Mouse (Mus musculus) liver, embryonic 12.5 days (tissue): ENCODE results near the gene Tacc2. TPM values are rescaled to one million over a fixed set of nuclear protein-coding genes. Genes with fewer than 3 reads are reported as not detected.

Experiments used
- ATAC-seq: fragments of 200-750 bp; cut with Nextera tagmentation; 2 replicates; pipeline ENCODE4 v1.8.0; 2017; ENCODE audit warnings: moderate number of reproducible peaks, mild to moderate bottlenecking, moderate library complexity
- H3K27ac ChIP-seq: fragments of 300-500 bp; sonication (generic); 2 replicates; pipeline ENCODE4 v1.5.1; 2016; ENCODE audit warnings: mild to moderate bottlenecking
- H3K27me3 ChIP-seq: fragments of 300-500 bp; sonication (generic); replicated peaks from 2 replicates; pipeline ENCODE4 v1.6.1; 2016; ENCODE audit warnings: mild to moderate bottlenecking, moderate library complexity
- H3K36me3 ChIP-seq: fragments of 300-500 bp; sonication (generic); 2 replicates; pipeline ENCODE4 v1.6.1; 2016; ENCODE audit warnings: mild to moderate bottlenecking, moderate library complexity
- H3K4me1 ChIP-seq: fragments of 300-500 bp; sonication (generic); 2 replicates; pipeline ENCODE4 v1.6.1; 2016
- H3K4me2 ChIP-seq: fragments of 300-500 bp; sonication (generic); 2 replicates; pipeline ENCODE4 v1.6.1; 2016; ENCODE audit warnings: mild to moderate bottlenecking, moderate library complexity
- H3K4me3 ChIP-seq: fragments of 300-500 bp; sonication (generic); 2 replicates; pipeline ENCODE4 v1.5.1; 2016; ENCODE audit warnings: mild to moderate bottlenecking, moderate library complexity
- H3K9ac ChIP-seq: fragments of 300-500 bp; sonication (generic); 2 replicates; pipeline ENCODE4 v1.6.1; 2016; ENCODE audit warnings: mild to moderate bottlenecking, moderate library complexity
- H3K9me3 ChIP-seq: fragments of 300-500 bp; sonication (generic); replicated peaks from 2 replicates; pipeline ENCODE4 v1.6.1; 2016; ENCODE audit warnings: mild to moderate bottlenecking, moderate library complexity
- WGBS: fragments of 180-500 bp; shearing (Covaris S2); methylation state at CpG from one replicate; pipeline ENCODE4 v1.1.7; 2016; ENCODE audit not compliant: insufficient replicate concordance; 5-methylcytosine and 5-hydroxymethylcytosine counted together
- polyA plus RNA-seq: library from polyadenylated mRNA; unstranded; fragments of >200 nt; fragmentation: Nextera tagmentation; extraction: Ambion mirVana; gene quantifications from 2 replicates; pipeline ENCODE4 v1.2.1, GENCODE M21; 2016

The Tacc2 gene
- polyA plus RNA-seq, 1 experiment from 2014 or later, result 6.2 TPM

DNA sequence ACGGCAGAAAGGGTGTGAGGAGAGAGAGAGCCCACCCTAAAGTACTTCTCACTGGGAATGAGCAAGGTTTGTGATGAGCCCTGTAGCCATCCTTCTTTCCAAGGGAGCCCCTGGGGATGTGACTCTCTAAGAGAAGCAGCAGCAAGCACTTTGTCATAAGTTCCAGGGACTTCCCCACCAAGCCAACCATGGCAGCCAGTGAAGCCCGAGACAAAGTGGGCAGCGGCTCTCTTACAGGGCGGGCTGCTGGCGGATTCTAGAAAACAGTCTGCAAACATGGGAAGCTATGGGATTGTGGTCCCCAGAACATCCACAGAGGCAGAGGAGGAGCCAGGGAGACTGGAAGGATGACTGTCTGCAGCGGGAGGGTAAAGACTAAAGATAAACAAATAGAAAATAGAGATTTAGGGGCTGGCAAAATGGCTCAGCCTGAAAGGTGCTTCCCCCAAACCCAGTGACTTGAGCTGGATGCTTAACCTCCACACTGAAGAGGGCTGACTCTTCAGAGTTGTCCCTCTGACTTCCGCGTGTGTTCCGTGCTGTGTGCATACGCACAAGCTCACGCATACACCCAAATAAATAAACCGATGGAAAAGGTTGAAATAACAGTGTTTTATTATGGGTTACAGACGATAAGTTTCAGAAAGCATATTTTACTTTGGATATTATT is 118.6 kb downstream of the Tacc2 start:
- Histone ChIP-seq H3K9me3 (no peaks in the 10 kb centered on the region), H3K36me3 (no peaks in the 10 kb centered on the region), H3K27me3 (peaks cover 30% of the 10 kb centered on the region), H3K9ac (no peak overlapping the region), H3K4me1 (peaks cover 44% of the 10 kb centered on the region), H3K4me3 (no peak overlapping the region), H3K27ac (no peak overlapping the region), H3K4me2 (no peak overlapping the region)
- WGBS, result 71% methylated on average over 13 of the region's 13 CpGs
- no peak for ATAC-seq

GRCm38 (mm10) chr7:130696347-130697234 is 119.4 kb downstream of the Tacc2 start:
- no peak for ATAC-seq
- 79% methylated on average over 16 of the region's 16 CpGs for WGBS

DNA sequence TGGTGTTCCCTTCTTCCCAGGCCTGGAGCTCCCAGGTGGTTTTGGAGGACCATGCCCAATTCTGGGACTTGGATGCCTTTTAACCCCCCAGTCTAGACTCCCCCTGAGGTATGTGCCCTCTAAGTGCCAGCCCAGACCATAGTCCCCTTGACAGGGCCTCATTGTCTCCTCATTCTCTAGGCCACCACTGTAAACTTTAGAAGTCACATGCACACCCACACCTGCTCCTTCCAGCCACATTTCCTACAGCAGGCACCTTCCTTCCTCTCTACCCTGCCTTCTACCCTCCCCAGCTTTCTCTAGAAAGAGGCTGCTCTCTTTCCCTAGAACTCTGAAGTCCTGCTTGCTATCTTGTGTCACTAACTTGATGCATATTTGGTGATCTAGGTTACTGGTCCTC is 121.2 kb downstream of the Tacc2 start:
- Histone ChIP-seq H3K36me3 (no peaks in the 10 kb centered on the region), H3K27me3 (peaks cover 8% of the 10 kb centered on the region), H3K27ac (no peak overlapping the region), H3K9me3 (no peaks in the 10 kb centered on the region), H3K4me3 (no peak overlapping the region), H3K9ac (no peak overlapping the region), H3K4me1 (peaks cover 29% of the 10 kb centered on the region), H3K4me2 (no peak overlapping the region)
- ATAC-seq, result no peak

More at GRCm38 (mm10) chr7:130696347-130697234, 119.4 kb downstream of the Tacc2 start:
- H3K36me3 ChIP-seq, result no peaks in the 10 kb centered on the region
- H3K27me3 ChIP-seq, result peaks cover 27% of the 10 kb centered on the region
- H3K9ac ChIP-seq, result no peak overlapping the region
- H3K4me3 ChIP-seq, result no peak overlapping the region
- H3K27ac ChIP-seq, result no peak overlapping the region
- no peak overlapping the region for H3K4me2 ChIP-seq
- H3K9me3 ChIP-seq, result no peaks in the 10 kb centered on the region
- H3K4me1 ChIP-seq, result peaks cover 44% of the 10 kb centered on the region

- Histone ChIP-seq H3K9ac (no peak overlapping the region), H3K4me2 (no peak overlapping the region), H3K36me3 (no peaks in the 10 kb centered on the region), H3K4me3 (no peak overlapping the region), H3K9me3 (no peaks in the 10 kb centered on the region), H3K27me3 (no peaks in the 10 kb centered on the region), H3K4me1 (peaks cover 8% of the 10 kb centered on the region; the same call in 1 of the 2 replicates), H3K27ac (no peak overlapping the region)
- WGBS, result 49% methylated on average over 1 of the region's 1 CpGs
- no peak for ATAC-seq
These were observed 124.1 kb downstream of the Tacc2 start for GRCm38 (mm10) chr7:130701336-130701735.

DNA sequence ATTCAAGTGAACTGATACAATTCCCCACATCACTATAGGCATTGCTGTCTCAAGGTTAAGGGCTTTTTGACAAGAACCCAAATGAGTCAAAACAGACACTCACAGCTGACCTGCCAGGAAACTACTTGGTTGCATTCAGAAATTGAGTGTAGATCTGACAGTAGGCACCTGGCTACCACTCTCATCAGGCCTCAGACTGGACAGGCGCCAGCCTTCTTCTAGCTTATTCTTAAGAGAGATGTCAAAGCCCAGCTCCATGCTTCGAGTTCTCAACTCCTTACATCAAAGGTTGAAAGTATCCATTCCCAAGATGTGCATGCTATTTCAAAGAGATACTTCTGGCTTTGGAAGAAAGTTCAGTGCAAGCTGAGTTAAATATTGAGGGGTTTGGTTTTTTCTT is 128.0 kb downstream of the Tacc2 start:
- Histone ChIP-seq H3K4me3 (no peak overlapping the region), H3K4me2 (no peak overlapping the region), H3K4me1 (peaks cover 14% of the 10 kb centered on the region; the same call in 1 of the 2 replicates), H3K9ac (no peak overlapping the region), H3K27me3 (no peaks in the 10 kb centered on the region), H3K27ac (no peak overlapping the region), H3K36me3 (no peaks in the 10 kb centered on the region), H3K9me3 (no peaks in the 10 kb centered on the region)
- WGBS, result 51% methylated on average over 2 of the region's 2 CpGs
- ATAC-seq, result no peak

- H3K4me2 ChIP-seq, result peak overlapping the region; percentile 8; the same call in 1 of the 2 replicates
- H3K4me1 ChIP-seq, result peaks cover 14% of the 10 kb centered on the region; the same call in 1 of the 2 replicates
- no peak overlapping the region for H3K4me3 ChIP-seq
- no peaks in the 10 kb centered on the region for H3K36me3 ChIP-seq
- no peak for ATAC-seq
- H3K27me3 ChIP-seq, result no peaks in the 10 kb centered on the region
- H3K9me3 ChIP-seq, result no peaks in the 10 kb centered on the region
- WGBS, result 54% methylated on average over 9 of the region's 9 CpGs
- H3K27ac ChIP-seq, result 0 out of 2 replicates have a peak overlapping the region, but pooled peaks have one; percentile 25
- H3K9ac ChIP-seq, result no peak overlapping the region
These were observed 131.7 kb downstream of the Tacc2 start for GRCm38 (mm10) chr7:130708940-130709339.

- H3K4me3 ChIP-seq, result no peak overlapping the region
- no peak overlapping the region for H3K9ac ChIP-seq
- no peaks in the 10 kb centered on the region for H3K36me3 ChIP-seq
- no peaks in the 10 kb centered on the region for H3K27me3 ChIP-seq
- 64% methylated on average over 9 of the region's 9 CpGs for WGBS
- H3K9me3 ChIP-seq, result no peaks in the 10 kb centered on the region
- H3K4me1 ChIP-seq, result peaks cover 14% of the 10 kb centered on the region; the same call in 1 of the 2 replicates
- H3K4me2 ChIP-seq, result no peak overlapping the region
- no peak overlapping the region; the same call in 1 of the 2 replicates for H3K27ac ChIP-seq
- no peak for ATAC-seq
These were observed 132.4 kb downstream of the Tacc2 start for GRCm38 (mm10) chr7:130709372-130710274.

DNA sequence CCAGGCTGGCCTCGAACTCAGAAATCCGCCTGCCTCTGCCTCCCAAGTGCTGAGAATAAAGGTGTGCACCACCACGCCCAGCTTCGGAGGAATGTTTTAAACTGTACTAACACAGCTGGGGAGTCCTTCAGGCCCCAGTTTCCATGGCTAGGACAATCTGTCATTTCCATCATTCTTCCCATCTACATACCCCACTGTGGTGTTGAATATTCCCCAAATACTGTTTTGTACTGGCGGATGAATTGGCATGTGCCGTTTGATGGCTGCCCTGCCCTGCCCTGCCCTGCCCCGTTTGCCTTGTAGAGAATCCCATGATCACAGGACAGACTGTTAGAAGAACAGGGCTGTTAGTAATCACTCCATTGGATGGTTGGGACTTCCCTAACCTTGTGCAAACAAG is 134.6 kb downstream of the Tacc2 start:
- Histone ChIP-seq H3K27me3 (no peaks in the 10 kb centered on the region), H3K4me1 (peaks cover 14% of the 10 kb centered on the region; the same call in 1 of the 2 replicates), H3K9ac (no peak overlapping the region), H3K9me3 (no peaks in the 10 kb centered on the region), H3K4me3 (no peak overlapping the region), H3K36me3 (no peaks in the 10 kb centered on the region), H3K4me2 (no peak overlapping the region), H3K27ac (no peak overlapping the region)
- WGBS, result 77% methylated on average over 7 of the region's 7 CpGs
- 0 out of 2 replicates have a peak, but pooled peaks have one; percentile 22 for ATAC-seq

DNA sequence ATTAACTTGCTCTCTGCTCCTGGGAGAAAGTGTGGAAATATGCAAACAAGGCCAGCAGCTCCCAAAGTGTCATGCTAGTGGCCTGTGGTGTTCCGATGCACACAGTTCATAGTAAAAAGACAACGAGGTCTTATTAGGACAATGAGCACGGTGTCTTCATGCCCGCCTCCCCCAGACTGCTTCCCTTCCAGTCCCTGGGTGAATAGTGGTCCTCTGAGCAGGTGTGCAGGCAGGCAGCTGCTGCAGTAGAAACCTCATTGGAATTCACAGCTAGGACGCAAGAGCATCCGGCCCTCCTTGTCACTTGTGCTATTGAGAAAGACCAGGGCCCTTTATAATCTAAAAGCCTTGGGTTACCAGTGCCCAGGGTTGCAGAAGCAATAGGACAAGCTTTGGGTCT is 136.1 kb downstream of the Tacc2 start:
- Histone ChIP-seq H3K27me3 (no peaks in the 10 kb centered on the region), H3K9me3 (no peaks in the 10 kb centered on the region), H3K9ac (no peak overlapping the region), H3K4me2 (no peak overlapping the region), H3K4me1 (peaks cover 8% of the 10 kb centered on the region; the same call in 1 of the 2 replicates), H3K36me3 (no peaks in the 10 kb centered on the region), H3K4me3 (no peak overlapping the region), H3K27ac (no peak overlapping the region)
- 58% methylated on average over 6 of the region's 6 CpGs for WGBS
- ATAC-seq, result no peak

DNA sequence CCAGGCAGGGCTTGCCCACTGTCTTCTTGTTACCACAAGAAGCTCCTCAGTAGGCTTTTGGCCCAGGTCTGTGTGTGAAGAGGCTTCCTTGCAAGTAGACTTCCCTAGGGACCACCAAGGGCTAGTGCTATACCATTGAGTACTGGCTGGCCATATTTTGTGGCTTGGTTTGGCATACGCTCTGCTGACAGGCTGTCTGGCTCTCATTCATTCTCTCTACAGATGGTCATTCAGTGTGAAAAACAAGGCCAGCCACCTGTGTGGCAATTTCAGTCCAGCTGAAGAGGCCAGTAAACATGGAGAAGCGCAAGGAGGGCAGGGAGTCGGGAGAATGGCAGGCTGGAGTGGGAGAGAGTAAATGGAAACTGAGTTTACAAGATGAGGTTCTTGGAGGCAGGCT is 138.2 kb downstream of the Tacc2 start:
- ATAC-seq, result no peak
- 76% methylated on average over 3 of the region's 3 CpGs for WGBS
- no peaks in the 10 kb centered on the region for H3K27me3 ChIP-seq
- no peak overlapping the region for H3K27ac ChIP-seq
- H3K4me2 ChIP-seq, result no peak overlapping the region
- peaks cover 4% of the 10 kb centered on the region; the same call in 1 of the 2 replicates for H3K4me1 ChIP-seq
- H3K9ac ChIP-seq, result no peak overlapping the region
- no peaks in the 10 kb centered on the region for H3K9me3 ChIP-seq
- no peaks in the 10 kb centered on the region for H3K36me3 ChIP-seq
- H3K4me3 ChIP-seq, result no peak overlapping the region

DNA sequence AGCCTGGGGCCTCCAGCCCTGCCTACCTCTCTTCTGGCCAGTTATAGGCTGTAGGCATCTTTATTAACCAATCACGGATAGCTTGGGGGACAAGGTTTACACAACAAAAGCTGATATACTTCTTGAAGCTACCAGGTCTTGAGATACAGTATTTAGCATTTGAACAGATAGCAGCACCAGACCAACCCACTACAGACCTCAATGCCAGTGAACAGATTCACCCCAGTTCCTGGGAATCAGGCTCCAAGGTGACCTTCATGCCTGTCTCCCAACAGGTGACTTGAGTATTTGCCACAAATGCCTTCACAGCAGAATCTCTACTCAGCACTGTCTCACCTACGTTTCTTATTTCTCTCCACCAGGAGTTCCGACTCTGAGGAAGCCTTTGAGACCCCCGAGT is 139.1 kb downstream of the Tacc2 start:
- ATAC-seq, result no peak
- Histone ChIP-seq H3K9me3 (no peaks in the 10 kb centered on the region), H3K36me3 (no peaks in the 10 kb centered on the region), H3K27me3 (no peaks in the 10 kb centered on the region), H3K4me3 (no peak overlapping the region), H3K4me1 (peaks cover 4% of the 10 kb centered on the region; the same call in 1 of the 2 replicates), H3K4me2 (no peak overlapping the region), H3K9ac (no peak overlapping the region), H3K27ac (no peak overlapping the region)
- WGBS, result 78% methylated on average over 4 of the region's 4 CpGs
